ENCODE assay signal across 38 mouse cellular contexts in genomic region chr4:130958812-130959211, GRCm38 (mm10). TPM values are rescaled to one million over a fixed set of nuclear protein-coding genes. Genes with fewer than 3 reads are reported as not detected.
"Had no signal": no experiment of that assay in that cellular context is flagged by ENCODE, and none has a peak within 500 bp of the region (broad histone marks: within the 10 kb centered on the region; RNA-seq: fewer than 3 reads in every experiment).

No protein-coding gene starts in this region.

- H3K4me1 ChIP-seq: limb, embryonic 12.5 days; limb, embryonic 13.5 days; limb, embryonic 15.5 days; liver, embryonic 12.5 days; liver, embryonic 13.5 days; liver, embryonic 15.5 days; lung, embryonic 15.5 days had no signal

- H3K27me3 ChIP-seq: liver, embryonic 13.5 days; liver, embryonic 15.5 days; midbrain, embryonic 15.5 days had no signal

- ATAC-seq: liver, embryonic 12.5 days; liver, postnatal 0 days; lung, postnatal 0 days; midbrain, embryonic 13.5 days; midbrain, embryonic 15.5 days; midbrain, embryonic 16.5 days had no signal

- H3K4me3 ChIP-seq: left cerebral cortex, adult 2 months; limb, embryonic 10.5 days; limb, embryonic 12.5 days; limb, embryonic 13.5 days; limb, embryonic 15.5 days; liver, embryonic 12.5 days; liver, embryonic 13.5 days; liver, embryonic 15.5 days; lung, embryonic 15.5 days; megakaryocyte, embryonic 14.5 days; midbrain, embryonic 10.5 days; midbrain, embryonic 12.5 days; midbrain, embryonic 13.5 days; midbrain, embryonic 15.5 days; myocyte had no signal

- H3K9ac ChIP-seq: limb, embryonic 12.5 days; limb, embryonic 13.5 days; limb, embryonic 15.5 days; liver, embryonic 12.5 days; liver, embryonic 13.5 days; liver, embryonic 14.5 days; liver, embryonic 15.5 days; liver, postnatal 0 days; lung, embryonic 14.5 days; lung, embryonic 15.5 days; midbrain, embryonic 12.5 days; midbrain, embryonic 13.5 days; midbrain, embryonic 15.5 days had no signal

- H3K9me3 ChIP-seq: limb, embryonic 10.5 days; limb, embryonic 12.5 days; limb, embryonic 13.5 days; limb, embryonic 15.5 days; liver, embryonic 12.5 days; liver, embryonic 13.5 days; liver, embryonic 15.5 days; lung, embryonic 15.5 days; megakaryocyte, embryonic 14.5 days; midbrain, embryonic 10.5 days; midbrain, embryonic 12.5 days; midbrain, embryonic 13.5 days; midbrain, embryonic 15.5 days had no signal

- H3K27ac ChIP-seq: left cerebral cortex, adult 2 months; limb, embryonic 10.5 days; limb, embryonic 12.5 days; limb, embryonic 13.5 days; limb, embryonic 15.5 days; liver, embryonic 12.5 days; liver, embryonic 13.5 days; liver, embryonic 14.5 days; liver, embryonic 15.5 days; lung, embryonic 15.5 days; macrophage; midbrain, embryonic 10.5 days; midbrain, embryonic 12.5 days; midbrain, embryonic 13.5 days; midbrain, embryonic 15.5 days had no signal

- H3K36me3 ChIP-seq: limb, embryonic 10.5 days; limb, embryonic 12.5 days; limb, embryonic 13.5 days; limb, embryonic 15.5 days; liver, embryonic 12.5 days; liver, embryonic 13.5 days; liver, embryonic 15.5 days; lung, embryonic 15.5 days; midbrain, embryonic 10.5 days; midbrain, embryonic 12.5 days; midbrain, embryonic 13.5 days; midbrain, embryonic 15.5 days had no signal

- DNase-seq: left cerebral cortex, postnatal 4 days; liver; liver, embryonic 13.5 days; liver, postnatal 0 days; lung, adult 18-20 months; lung, adult 2 months; lung, embryonic 14.5 days; lung, postnatal 10 days; lung, postnatal 14 days; lung, postnatal 36 days; lung, postnatal 4 days had no signal

- H3K4me2 ChIP-seq: limb, embryonic 12.5 days; limb, embryonic 13.5 days; limb, embryonic 15.5 days; liver, embryonic 11.5 days; liver, embryonic 12.5 days; liver, embryonic 13.5 days; liver, embryonic 15.5 days; lung, embryonic 14.5 days; lung, embryonic 15.5 days; midbrain, embryonic 11.5 days; midbrain, embryonic 12.5 days; midbrain, embryonic 13.5 days; midbrain, embryonic 15.5 days had no signal

RNA-seq across cellular contexts. Expression of gene Matn1, which starts 14.6 kb away (rescaled TPM):
- total RNA-seq: liver, adult 2 months; megakaryocyte progenitor cell, adult 5-6 weeks; megakaryocyte, adult 5-6 weeks; megakaryocyte-erythroid progenitor cell, adult 5-6 weeks; midbrain, postnatal 0 days; monocyte, adult 5-6 weeks had no signal
- polyA plus RNA-seq: liver, adult 2 months; liver, postnatal 0 days; lung, embryonic 14.5 days; lung, postnatal 0 days; midbrain, embryonic 10.5 days; midbrain, embryonic 11.5 days; midbrain, embryonic 13.5 days; midbrain, embryonic 14.5 days; myocyte had no signal
